Mouse (Mus musculus) heart, postnatal 25 days (tissue): ENCODE data around the gene Ndufab1. TPM values are rescaled to one million over a fixed set of nuclear protein-coding genes. Genes with fewer than 3 reads are reported as not detected.
"Not testable (repeated sequence)": the region's sequence is repeated elsewhere in the genome, so short reads cannot be mapped to it uniquely, and the experiment has no call there.

Source experiments
- DNase-seq: peaks from one replicate; pipeline ENCODE4 v3.0.0; 2022; ENCODE audit warnings: low spot score
- intact Hi-C: fragments of 180-260 bp; cut with DNase I; formaldehyde crosslinking; loops from one replicate; pipeline ENCODE4 v1.15.1; 2025
- total RNA-seq, 2 experiments: library from RNA; stranded (reverse); gene quantifications; 2 replicates each; pipeline ENCODE4 v1.2.3; 2021

Ndufab1 gene
- total RNA-seq, result 1,000 to 10,000 TPM; 1,585 to 1,678 TPM

DNA sequence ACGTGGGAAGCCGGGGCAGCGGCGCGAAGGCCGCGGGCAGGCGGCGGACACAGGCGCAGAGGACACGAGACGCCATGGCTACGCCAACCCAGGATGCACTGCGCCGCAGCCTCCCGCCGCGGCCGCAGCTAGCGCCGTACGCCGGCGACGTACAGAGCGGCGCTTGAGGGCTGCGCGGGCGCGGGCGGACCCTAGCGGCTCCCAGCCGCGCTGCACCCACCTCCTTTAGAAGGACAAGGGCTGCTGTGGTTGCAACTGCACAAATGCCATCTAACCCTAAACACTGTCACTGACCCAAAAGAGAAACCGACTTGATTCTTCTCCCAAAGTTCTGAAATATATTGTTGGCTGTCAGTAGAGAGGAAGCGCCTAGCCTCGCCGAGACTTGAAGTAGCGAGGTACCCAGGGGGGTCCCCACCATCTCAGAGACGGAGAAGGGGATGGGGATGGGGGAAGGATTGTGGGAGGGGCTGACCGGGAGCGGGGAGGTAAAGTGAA, at the start of gene Ndufab1:
Ndufab1 (minus strand) TSS at position 140 of the 498 bp plus-strand sequence.
- intact Hi-C loops, result loop anchor here (2.0 to 5.0 kb wide), 3 partner anchors 31 to 96 kb away; partner anchors contain the start of genes Dctn5 and Palb2
- DNase-seq, result peak; percentile 73

- intact Hi-C loops, result no loop called here
- DNase-seq, result no peak
These were observed 39.3 kb upstream of the Ndufab1 start for GRCm38 (mm10) chr7:122140991-122141390.

DNA sequence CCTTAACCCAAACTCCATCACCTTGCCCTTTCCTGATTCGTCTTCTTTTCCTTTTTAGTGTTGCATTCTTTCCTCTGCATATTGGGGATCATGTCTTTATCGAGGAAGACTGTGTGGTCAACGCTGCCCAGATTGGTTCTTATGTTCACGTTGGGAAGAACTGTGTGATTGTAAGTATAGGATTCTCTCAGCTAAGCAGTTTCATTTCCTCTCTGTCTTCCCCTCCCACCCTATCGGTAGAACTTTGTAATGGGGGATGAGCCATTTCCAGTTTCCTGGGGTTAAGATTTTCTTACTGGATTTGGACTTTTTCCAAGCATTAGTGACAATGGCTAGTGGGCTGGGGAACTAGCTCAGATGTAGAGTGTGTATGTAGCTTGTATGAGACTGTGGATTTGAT, 36.5 kb upstream of the Ndufab1 start:
- intact Hi-C loops, result no loop called here
- DNase-seq, result no peak

DNA sequence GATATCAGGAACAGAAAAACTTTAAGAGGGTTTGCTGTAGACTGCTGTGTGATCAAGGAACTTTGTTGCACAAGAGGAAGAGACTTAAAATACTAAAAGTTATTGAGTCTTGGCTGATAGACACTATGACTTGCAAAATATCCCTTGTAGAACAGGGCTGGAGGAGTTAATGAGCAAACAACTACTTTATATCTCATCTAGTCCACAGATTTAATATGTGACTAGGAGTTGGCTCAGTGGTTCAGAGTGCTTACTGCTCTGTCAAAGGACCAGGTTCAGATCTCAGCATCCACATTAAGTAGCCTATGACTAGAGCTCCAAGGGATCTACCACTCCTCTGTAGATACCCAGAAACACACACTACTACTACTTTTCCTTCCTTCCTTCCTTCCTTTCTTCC, 35.4 kb upstream of the Ndufab1 start:
- intact Hi-C loops, result no loop called here

DNA sequence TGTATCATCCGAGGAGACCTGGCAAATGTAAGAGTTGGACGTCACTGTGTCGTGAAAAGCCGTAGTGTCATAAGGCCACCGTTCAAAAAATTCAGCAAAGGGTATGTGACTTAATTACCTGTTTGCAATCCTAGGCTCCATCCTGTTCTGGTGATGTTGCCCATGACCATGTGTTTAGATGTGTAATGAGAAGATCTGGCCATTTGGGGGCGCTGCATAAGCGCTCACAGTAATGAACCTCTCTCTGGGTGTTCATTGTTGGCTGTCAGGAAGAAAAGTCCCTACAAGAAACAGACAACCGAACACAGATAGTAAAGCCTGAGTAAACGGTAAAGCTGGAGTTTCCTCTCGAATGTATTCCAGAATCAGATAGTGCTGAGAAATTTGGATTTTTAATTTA, 33.4 kb upstream of the Ndufab1 start:
- intact Hi-C loops, result no loop called here
- DNase-seq, result no peak

More for the DNA sequence above, 35.4 kb upstream of the Ndufab1 start:
- no peak for DNase-seq

DNA sequence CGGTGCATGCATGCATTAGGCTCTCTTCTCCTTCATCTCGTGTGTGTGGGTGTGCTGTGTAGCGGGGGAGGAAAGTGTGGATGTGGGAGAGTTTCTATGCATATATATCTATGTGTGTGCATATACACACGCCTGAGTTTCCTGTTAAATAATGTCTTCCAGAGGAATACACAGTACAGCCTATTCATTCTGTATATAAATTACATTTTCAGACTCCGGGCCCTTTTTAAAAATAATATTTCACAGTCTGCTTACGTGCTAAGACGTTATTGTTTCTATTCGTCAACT, 31.6 kb upstream of the Ndufab1 start:
- DNase-seq, result no peak
- intact Hi-C loops, result loop anchor here (2.0 kb wide), 1 partner anchor 32 kb away; the partner anchor contains the start of gene Ndufab1

DNA sequence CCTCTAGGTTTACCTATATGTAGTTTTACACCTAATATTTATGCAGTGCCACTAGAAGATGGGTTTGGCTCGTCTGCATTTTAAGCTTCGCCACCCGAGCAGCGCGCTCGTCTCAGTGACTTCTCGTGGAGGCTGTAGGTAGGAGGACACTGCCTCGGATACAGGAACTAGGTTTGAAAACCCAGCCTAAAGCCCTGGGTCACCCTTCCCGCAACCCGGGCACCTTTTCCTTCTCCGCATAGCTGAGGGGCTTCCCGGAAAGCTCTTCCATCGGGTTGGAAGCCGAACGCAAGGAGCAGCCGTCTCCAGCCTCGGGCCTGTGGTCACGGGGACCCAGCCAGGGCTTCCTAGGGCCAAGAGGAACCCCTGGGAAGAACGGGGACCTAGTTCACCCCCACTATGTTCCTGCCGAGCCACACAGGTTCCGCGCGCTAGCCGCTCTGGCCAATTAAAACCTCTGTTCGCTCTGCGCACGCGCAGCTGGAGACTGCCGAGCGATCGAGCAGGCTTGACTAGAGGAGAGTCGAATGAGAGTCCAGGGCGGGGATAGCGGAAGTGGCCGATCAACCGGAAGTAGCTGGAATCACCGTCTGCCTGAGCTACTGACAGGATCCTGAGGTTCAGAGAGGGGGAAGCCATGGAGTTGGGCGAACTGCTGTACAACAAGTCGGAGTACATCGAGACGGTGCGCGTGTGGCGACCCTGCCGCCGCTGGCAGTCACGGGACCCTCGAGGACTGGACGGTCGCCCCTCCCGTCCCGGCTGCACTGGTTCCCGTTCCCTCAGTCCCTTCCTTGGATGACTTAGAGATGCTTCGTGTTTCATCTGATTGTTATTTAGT, 31.0 kb upstream of the Ndufab1 start, which contains the start of the genes Palb2 and Dctn5:
Palb2 (minus strand) TSS at position 489 of the 841 bp plus-strand sequence.
Dctn5 (plus strand) TSS at position 545 of the 841 bp plus-strand sequence.
- peak; percentile 94 for DNase-seq
- intact Hi-C loops, result loop anchor here (2.0 kb wide), 1 partner anchor 32 kb away; the partner anchor contains the start of gene Ndufab1

DNA sequence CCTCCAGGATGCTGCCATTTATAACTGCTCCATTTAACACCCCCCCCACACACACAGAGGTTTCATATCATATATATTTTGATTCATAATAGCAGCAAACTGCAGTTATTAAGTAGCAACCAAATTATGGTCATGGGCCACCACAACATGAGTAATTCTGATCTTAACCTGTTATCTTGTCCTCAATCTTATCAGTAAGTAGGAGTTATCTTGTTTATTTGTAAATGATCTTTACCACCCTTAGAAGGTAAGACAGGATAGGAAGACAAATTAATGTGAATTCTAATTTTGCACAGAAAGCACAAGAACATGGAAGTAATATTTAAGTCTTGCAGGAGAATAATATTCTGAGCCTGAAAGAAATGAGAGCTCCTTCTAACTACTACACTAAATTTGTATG, 30.1 kb upstream of the Ndufab1 start:
- no peak for DNase-seq
- intact Hi-C loops, result loop anchor here (2.0 kb wide), 1 partner anchor 31 kb away; the partner anchor contains the start of gene Ndufab1

DNA sequence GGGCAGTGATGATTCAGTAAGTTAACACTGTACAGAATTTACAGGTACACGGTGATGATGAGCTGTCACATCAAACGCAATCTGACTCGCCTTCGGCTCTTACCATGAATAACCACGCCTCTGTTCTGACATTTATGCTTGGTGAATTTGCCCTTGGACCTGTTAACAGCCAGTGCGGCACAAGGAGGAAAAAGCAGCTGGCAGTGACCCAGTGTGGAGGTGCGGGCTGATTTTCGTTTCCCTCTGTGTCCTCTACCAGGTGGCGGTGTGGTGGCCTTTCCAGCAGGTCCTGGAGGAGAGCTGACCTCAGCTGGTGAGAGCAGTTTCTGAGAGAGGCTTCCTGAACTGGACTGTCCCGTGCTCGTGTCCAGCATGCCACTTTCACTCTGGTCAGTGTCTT, 25.3 kb upstream of the Ndufab1 start:
- intact Hi-C loops, result no loop called here
- DNase-seq, result no peak

DNA sequence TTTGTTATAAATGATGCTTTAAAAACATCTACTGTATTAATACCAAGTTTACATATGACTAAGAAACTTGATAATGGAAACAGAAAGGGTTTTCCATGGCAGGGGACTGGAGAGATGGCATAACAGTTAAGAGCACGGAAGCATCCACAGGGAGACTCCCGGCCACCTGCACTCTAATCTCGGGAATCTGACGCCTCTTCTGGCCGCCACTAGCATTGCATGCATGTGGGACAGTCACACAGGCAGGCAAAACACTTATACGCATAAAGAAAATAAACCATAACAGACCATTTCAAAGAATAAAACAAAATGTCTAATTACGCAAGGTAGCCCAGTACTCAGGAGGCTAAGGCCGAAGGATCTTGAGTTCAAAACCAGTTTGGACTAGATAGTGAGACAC, 23.9 kb upstream of the Ndufab1 start:
- intact Hi-C loops, result no loop called here
- no peak for DNase-seq

DNA sequence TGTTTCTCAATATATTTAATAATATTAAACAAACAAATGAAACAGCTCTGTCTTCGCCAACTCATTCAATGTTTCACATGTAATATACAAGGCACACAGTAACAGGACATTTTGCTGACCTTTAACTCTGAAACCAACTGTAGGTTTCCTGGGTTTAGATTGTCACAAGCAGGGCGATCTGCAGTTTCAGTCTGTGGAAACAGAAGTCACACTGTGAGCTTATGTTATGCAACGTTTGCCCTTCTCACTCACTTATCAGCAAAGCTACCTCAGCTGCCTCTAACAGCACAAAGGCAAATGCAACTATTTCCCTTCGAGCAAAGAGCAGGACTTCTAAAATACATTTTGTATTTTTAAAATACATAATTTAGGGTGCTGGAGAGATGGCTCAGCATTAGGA, 21.8 kb upstream of the Ndufab1 start:
- no peak for DNase-seq
- intact Hi-C loops, result no loop called here

- intact Hi-C loops, result no loop called here
- no peak for DNase-seq
These were observed 6.5 kb upstream of the Ndufab1 start for GRCm38 (mm10) chr7:122108206-122108605.

GRCm38 (mm10) chr7:122101014-122101746, 506 bp downstream of the Ndufab1 start:
- intact Hi-C loops, result loop anchor here (2.0 to 5.0 kb wide), 3 partner anchors 32 to 96 kb away; partner anchors contain the start of genes Dctn5 and Palb2
- DNase-seq, result not testable (repeated sequence)

DNA sequence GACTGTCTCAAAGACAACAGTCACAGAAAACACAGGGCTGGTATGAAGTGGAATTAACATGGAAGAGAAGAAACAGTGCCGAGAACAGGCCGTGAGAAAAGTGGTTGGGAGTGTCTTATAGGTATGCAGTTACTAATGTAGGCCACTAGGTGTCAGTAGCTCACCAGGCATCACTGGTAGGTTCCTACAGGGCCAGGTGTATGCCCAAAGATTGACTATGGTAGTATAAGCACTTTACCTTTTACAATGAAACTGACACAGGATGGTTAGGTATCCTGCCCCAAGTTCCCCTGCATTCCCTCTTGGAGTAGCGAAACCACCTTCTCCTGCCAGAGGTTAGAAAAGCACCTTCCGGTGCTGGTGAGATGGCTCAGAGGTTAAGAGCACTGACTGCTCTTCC, 2.5 kb downstream of the Ndufab1 start:
- no peak for DNase-seq
- intact Hi-C loops, result loop anchor here (5.0 kb wide), 1 partner anchor 67 kb away; no protein-coding TSS in a partner anchor

- intact Hi-C loops, result loop anchor here (5.0 kb wide), 1 partner anchor 66 kb away; no protein-coding TSS in a partner anchor
- DNase-seq, result no peak
These were observed 3.7 kb downstream of the Ndufab1 start for GRCm38 (mm10) chr7:122098009-122098408.

- intact Hi-C loops, result loop anchor here (5.0 kb wide), 1 partner anchor 62 kb away; no protein-coding TSS in a partner anchor
- DNase-seq, result no peak
These were observed 6.9 kb downstream of the Ndufab1 start for GRCm38 (mm10) chr7:122094564-122095330.

GRCm38 (mm10) chr7:122087195-122087982, 14.3 kb downstream of the Ndufab1 start:
- no peak for DNase-seq
- intact Hi-C loops, result no loop called here

DNA sequence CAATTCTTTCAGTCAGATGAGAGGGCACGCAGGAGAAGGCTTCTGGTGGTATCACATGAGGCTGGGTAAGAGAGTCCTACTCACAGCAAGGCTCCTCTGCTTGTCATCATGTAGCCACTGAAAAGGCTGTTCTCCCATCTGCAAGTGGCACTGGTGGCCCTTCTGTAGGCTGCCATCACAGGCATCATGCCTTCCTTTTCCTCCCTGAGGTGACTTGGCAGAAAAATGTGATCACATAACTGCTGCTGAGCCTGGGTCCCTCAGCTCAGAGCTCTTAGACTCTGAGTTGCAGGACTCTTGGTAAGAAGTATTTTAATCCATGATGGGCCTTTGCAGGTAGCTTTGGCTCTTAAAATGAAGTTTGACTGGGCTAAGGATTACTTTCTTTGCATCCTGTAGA, 20.6 kb downstream of the Ndufab1 start:
- intact Hi-C loops, result no loop called here

More for the DNA sequence above, 20.6 kb downstream of the Ndufab1 start:
- no peak for DNase-seq
